12 mouse cellular contexts compared by ENCODE assay signal in the genomic region with DNA sequence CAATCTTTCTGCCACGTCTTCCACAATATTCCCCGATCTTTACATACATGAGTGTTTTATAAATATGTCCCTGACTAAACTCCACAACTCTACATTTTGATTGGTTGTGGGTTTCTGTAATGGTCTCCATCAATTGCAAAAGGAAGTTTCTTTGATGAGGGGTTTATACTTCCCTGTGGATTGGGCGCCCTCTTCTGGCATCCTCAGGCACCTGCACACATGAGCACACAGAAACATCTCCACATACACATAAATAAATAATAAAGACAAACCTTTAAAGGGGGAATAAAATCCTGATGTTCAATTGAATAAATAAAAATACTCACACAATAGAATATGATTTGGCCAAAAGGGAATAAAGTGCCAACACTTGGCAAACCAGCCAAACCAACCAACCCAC.
DNase-seq lines count a peak whose midpoint lies in the region; ATAC-seq and TF ChIP-seq lines count a peak whose summit lies in the region.
"Had no signal": no experiment of that assay in that cellular context is flagged by ENCODE, and none has a peak within 500 bp of the region (broad histone marks: within the 10 kb centered on the region; RNA-seq: fewer than 3 reads in every experiment).

No protein-coding gene starts in this region.

- H3K4me1 ChIP-seq in lung, adult 2 months (ENCODE audit: control insufficient read depth, insufficient read depth, low read length): no peaks in the 10 kb centered on the region; the same call in 1 of the 2 replicates
- no peaks in the 10 kb centered on the region for H3K4me1 ChIP-seq in ES-Bruce4 (ENCODE audit: control insufficient read depth, insufficient read depth, low read length)
- H3K4me1 ChIP-seq in liver, embryonic 14.5 days (replicated peaks; ENCODE audit: control insufficient read depth in 2 of 2, insufficient read depth in 2 of 2, low read length in 1 of 2): no peaks in the 10 kb centered on the region
- H3K4me1 ChIP-seq: neural tube, embryonic 12.5 days had no signal

- no peak overlapping the region for H3K27ac ChIP-seq in ES-Bruce4 (ENCODE audit: insufficient read depth, low read length)
- H3K27ac ChIP-seq in liver, embryonic 14.5 days: no peak overlapping the region
- H3K27ac ChIP-seq: heart, embryonic 13.5 days; limb, embryonic 15.5 days; neural tube, embryonic 12.5 days had no signal

- no peaks in the 10 kb centered on the region for H3K9me3 ChIP-seq in ES-Bruce4 (replicated peaks; ENCODE audit: control insufficient read depth, insufficient read depth, low read length, poor library complexity, severe bottlenecking)
- H3K9me3 ChIP-seq in liver, embryonic 14.5 days (ENCODE audit: control insufficient read depth, low read length): no peaks in the 10 kb centered on the region
- H3K9me3 ChIP-seq: heart, embryonic 13.5 days; kidney, embryonic 15.5 days; limb, embryonic 15.5 days; neural tube, embryonic 12.5 days had no signal

- no peak for TF ChIP-seq EP300 in ES-Bruce4 (IDR thresholded peaks at IDR 0.05; ENCODE audit: insufficient read depth, low read depth, low read length)
- TF ChIP-seq EP300 in liver, embryonic 14.5 days (IDR thresholded peaks at IDR 0.05; ENCODE audit: low read depth): no peak

- no peak for TF ChIP-seq POLR2A in lung, adult 2 months (IDR thresholded peaks at IDR 0.05; ENCODE audit: borderline replicate concordance, extremely low read depth, low read depth, low read length)
- no peak for TF ChIP-seq POLR2A in ES-Bruce4 (IDR thresholded peaks at IDR 0.05; ENCODE audit: insufficient read depth, low read length)

- H3K4me2 ChIP-seq in liver, embryonic 14.5 days (ENCODE audit: low read depth): no peak overlapping the region
- H3K4me2 ChIP-seq: heart, embryonic 13.5 days; kidney, embryonic 15.5 days; limb, embryonic 15.5 days; neural tube, embryonic 12.5 days had no signal

- no peak for ATAC-seq in liver, embryonic 14.5 days (ENCODE audit: insufficient read depth)

- H3K4me3 ChIP-seq in lung, adult 2 months (replicated peaks; ENCODE audit: extremely low read depth, low read depth, low read length): no peak overlapping the region
- no peak overlapping the region for H3K4me3 ChIP-seq in ES-Bruce4 (ENCODE audit: low read depth, low read length)
- H3K4me3 ChIP-seq in liver, embryonic 14.5 days (ENCODE audit: insufficient read depth in 1 of 2, low read depth in 2 of 2, low read length in 2 of 2): no peak overlapping the region
- H3K4me3 ChIP-seq: heart, embryonic 13.5 days; kidney, embryonic 15.5 days; limb, embryonic 15.5 days; neural tube, embryonic 12.5 days had no signal

- DNase-seq in embryo, embryonic 10.5 days (ENCODE audit: low spot score): peak; percentile 59
- DNase-seq in embryo, embryonic 9.5 days (ENCODE audit: extremely low spot score): no peak
- DNase-seq in lung, adult 2 months: no peak
- no peak for DNase-seq in lung, postnatal 36 days
- no peak for DNase-seq in liver, embryonic 14.5 days (ENCODE audit: low read depth in 3 of 3, low spot score in 3 of 3)
- no peak for DNase-seq in urinary bladder, postnatal 36 days (ENCODE audit: low spot score in 2 of 2)
- no peak for DNase-seq in layer of hippocampus, postnatal 36 days

- H3K9ac ChIP-seq in ES-Bruce4 (ENCODE audit: low read depth, poor library complexity, severe bottlenecking): no peak overlapping the region
- H3K9ac ChIP-seq in liver, embryonic 14.5 days (replicated peaks): no peak overlapping the region
- H3K9ac ChIP-seq: heart, embryonic 13.5 days; kidney, embryonic 15.5 days; limb, embryonic 15.5 days; neural tube, embryonic 12.5 days had no signal

- WGBS in lung, adult 2 months: 84% methylated on average over 3 of the region's 3 CpGs
- WGBS in liver, embryonic 14.5 days (ENCODE audit: insufficient replicate concordance): 51% methylated on average over 3 of the region's 3 CpGs

- 0 out of 2 replicates have a peak, but pooled peaks cover 6% of the 10 kb centered on the region for H3K36me3 ChIP-seq in ES-Bruce4 (ENCODE audit: control insufficient read depth, insufficient read depth, low read length, poor library complexity, severe bottlenecking)
- H3K36me3 ChIP-seq in liver, embryonic 14.5 days (replicated peaks; ENCODE audit: control insufficient read depth, insufficient read depth, low read depth): no peaks in the 10 kb centered on the region
- H3K36me3 ChIP-seq: heart, embryonic 13.5 days; kidney, embryonic 15.5 days had no signal

- peak; percentile 33; the same call in 1 of the 2 replicates for TF ChIP-seq CTCF in lung, adult 2 months (IDR thresholded peaks at IDR 0.05; ENCODE audit: insufficient read depth, low read length)
- peak; percentile 66 for TF ChIP-seq CTCF in ES-Bruce4 (IDR thresholded peaks at IDR 0.05; ENCODE audit: low read depth, low read length)
- peak; percentile 54 for TF ChIP-seq CTCF in liver, embryonic 14.5 days (IDR thresholded peaks at IDR 0.05; ENCODE audit: low read depth)

- H3K27me3 ChIP-seq in ES-Bruce4 (ENCODE audit: control insufficient read depth, insufficient read depth, low read length, poor library complexity, severe bottlenecking): no peaks in the 10 kb centered on the region
- no peaks in the 10 kb centered on the region; the same call in 1 of the 2 replicates for H3K27me3 ChIP-seq in liver, embryonic 14.5 days (ENCODE audit: control insufficient read depth, insufficient read depth, low read length)
- H3K27me3 ChIP-seq: heart, embryonic 13.5 days; kidney, embryonic 15.5 days; limb, embryonic 15.5 days; neural tube, embryonic 12.5 days had no signal
